Mouse (Mus musculus) forebrain, embryonic 13.5 days (tissue): ENCODE data around the gene Rad9b. TPM values are rescaled to one million over a fixed set of nuclear protein-coding genes. Genes with fewer than 3 reads are reported as not detected.

ENCODE experiments used
- ATAC-seq: fragments of 200-750 bp; cut with Nextera tagmentation; 2 replicates; pipeline ENCODE4 v1.8.0; 2017
- H3K27ac ChIP-seq: fragments of 300-500 bp; sonication (generic); 2 replicates; pipeline ENCODE4 v1.5.1; 2015; ENCODE audit warnings: inconsistent platforms, mild to moderate bottlenecking, moderate library complexity
- H3K27me3 ChIP-seq: fragments of 300-500 bp; sonication (generic); 2 replicates; pipeline ENCODE4 v1.6.1; 2015; ENCODE audit warnings: mild to moderate bottlenecking, inconsistent platforms
- H3K36me3 ChIP-seq: fragments of 300-500 bp; sonication (generic); 2 replicates; pipeline ENCODE4 v1.6.1; 2015; ENCODE audit warnings: mild to moderate bottlenecking, inconsistent platforms; ENCODE audit not compliant: poor library complexity, severe bottlenecking
- H3K4me1 ChIP-seq: fragments of 300-500 bp; sonication (generic); 2 replicates; pipeline ENCODE4 v1.6.1; 2015; ENCODE audit warnings: inconsistent platforms
- H3K4me2 ChIP-seq: fragments of 300-500 bp; sonication (generic); 2 replicates; pipeline ENCODE4 v1.6.1; 2015; ENCODE audit warnings: inconsistent platforms, mild to moderate bottlenecking, moderate library complexity
- H3K4me3 ChIP-seq: fragments of 300-500 bp; sonication (generic); 2 replicates; pipeline ENCODE4 v1.5.1; 2015; ENCODE audit warnings: mild to moderate bottlenecking, inconsistent platforms
- H3K9ac ChIP-seq: fragments of 300-500 bp; sonication (generic); 2 replicates; pipeline ENCODE4 v1.6.1; 2015; ENCODE audit warnings: mild to moderate bottlenecking, inconsistent platforms
- H3K9me3 ChIP-seq: fragments of 300-500 bp; sonication (generic); replicated peaks from 2 replicates; pipeline ENCODE4 v1.6.1; 2016; ENCODE audit warnings: inconsistent platforms
- WGBS: fragments of 180-500 bp; shearing (Covaris S2); methylation state at CpG from one replicate; pipeline ENCODE4 v1.1.7; 2015; 5-methylcytosine and 5-hydroxymethylcytosine counted together
- polyA plus RNA-seq: library from polyadenylated mRNA; unstranded; fragments of >200 nt; fragmentation: Nextera tagmentation; extraction: Ambion mirVana; gene quantifications from 2 replicates; pipeline ENCODE4 v1.2.1, GENCODE M21; 2015

The Rad9b gene
- 16.1 TPM in 2 replicates for polyA plus RNA-seq

DNA sequence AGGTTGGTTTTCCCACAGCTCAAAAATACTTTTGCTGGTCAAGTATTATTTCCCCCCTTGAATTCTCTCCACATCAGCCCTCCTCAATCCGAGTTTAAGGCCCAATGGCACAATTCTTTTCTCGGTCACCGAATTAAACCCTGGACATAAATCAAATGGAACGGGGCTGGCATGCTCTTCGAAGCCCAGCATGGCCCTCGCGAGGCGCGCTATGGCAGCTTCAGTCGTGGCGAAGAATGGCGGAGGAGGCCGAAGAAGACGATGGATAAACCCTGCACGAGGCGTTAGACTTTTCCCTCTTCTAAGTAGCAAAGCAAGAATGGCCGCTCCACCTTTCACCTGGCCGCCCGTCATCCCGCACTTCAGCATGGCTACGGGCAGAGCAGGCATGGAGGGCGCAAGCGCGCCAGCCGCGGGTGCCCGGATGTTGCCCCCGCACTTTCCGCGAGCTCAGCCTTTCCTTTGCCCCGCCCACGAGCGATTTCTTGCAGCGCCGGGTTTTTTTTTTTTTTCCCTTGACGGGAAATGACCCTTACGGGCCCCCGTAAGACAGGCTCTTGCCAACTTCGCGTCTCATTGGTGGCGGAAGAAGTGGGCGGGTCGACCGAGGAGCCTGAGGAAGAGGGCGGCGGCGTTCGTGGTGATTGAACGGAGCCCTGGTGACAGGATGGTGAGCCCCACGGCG lies at the start of gene Rad9b, which contains the start of gene Vps29:
Gene Rad9b (minus strand): TSS at position 427 of the 685 bp plus-strand sequence.
Gene Vps29 (plus strand): TSS at position 563 of the 685 bp plus-strand sequence.
- no peaks in the 10 kb centered on the region for H3K27me3 ChIP-seq
- peak within 1 kb of the TSS; percentile 82 for H3K4me2 ChIP-seq
- peak within 1 kb of the TSS; percentile 94 for H3K9ac ChIP-seq
- peaks cover 11% of the 10 kb centered on the region for H3K4me1 ChIP-seq
- no peaks in the 10 kb centered on the region for H3K9me3 ChIP-seq
- H3K4me3 ChIP-seq: peak within 1 kb of the TSS; percentile 97
- WGBS: 2% methylated on average over 51 of the region's 51 CpGs
- ATAC-seq: peak; percentile 95
- H3K27ac ChIP-seq: peak within 1 kb of the TSS; percentile 68
- peaks cover 18% of the 10 kb centered on the region for H3K36me3 ChIP-seq

DNA sequence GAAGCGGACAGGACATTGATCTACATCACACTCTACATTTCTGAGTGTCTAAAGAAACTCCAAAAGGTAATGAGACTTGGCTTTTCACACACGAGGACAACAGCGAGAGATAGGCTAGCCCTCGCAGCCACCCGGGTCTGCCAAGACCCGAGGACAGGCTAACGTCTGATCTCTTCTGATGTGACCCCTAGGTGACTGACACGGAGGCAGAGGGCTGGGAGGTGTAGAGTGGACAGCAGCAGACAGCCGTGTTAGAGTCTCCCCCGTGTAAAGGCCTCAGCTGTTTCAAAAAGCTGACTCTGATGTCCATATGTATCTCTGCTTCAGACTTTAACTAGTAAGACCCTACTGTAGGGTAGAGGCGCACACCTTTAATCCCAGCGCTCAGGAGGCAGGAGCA lies 49.3 kb upstream of the Rad9b start:
- Histone ChIP-seq H3K27ac (no peak overlapping the region), H3K4me1 (no peaks in the 10 kb centered on the region), H3K27me3 (no peaks in the 10 kb centered on the region), H3K36me3 (peaks cover 82% of the 10 kb centered on the region), H3K4me3 (no peak overlapping the region), H3K9ac (no peak overlapping the region), H3K9me3 (no peaks in the 10 kb centered on the region), H3K4me2 (no peak overlapping the region)
- no peak for ATAC-seq
- WGBS: 96% methylated on average over 12 of the region's 12 CpGs

DNA sequence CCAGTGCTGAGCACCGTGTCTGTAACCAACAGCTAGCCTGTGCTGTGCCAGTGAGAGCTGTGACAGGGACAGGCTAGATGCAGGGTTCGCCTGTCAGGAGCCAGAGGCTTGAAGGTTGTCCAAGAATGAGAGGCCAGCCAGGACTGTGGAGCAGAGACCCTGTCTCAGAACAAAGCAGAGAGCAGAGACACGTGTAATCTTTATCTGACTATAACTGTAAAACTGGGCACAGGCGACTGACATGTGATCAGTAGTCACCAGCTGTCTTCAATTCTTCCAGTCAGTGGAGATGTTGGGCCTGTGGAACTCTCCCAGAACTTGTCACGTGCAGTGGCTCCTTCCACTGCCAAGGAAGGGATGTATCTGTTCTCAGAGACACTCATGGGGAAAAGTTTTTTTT lies 48.7 kb upstream of the Rad9b start:
- no peaks in the 10 kb centered on the region for H3K9me3 ChIP-seq
- WGBS: 89% methylated on average over 5 of the region's 5 CpGs
- no peak for ATAC-seq
- H3K9ac ChIP-seq: no peak overlapping the region
- no peak overlapping the region for H3K27ac ChIP-seq
- H3K4me1 ChIP-seq: no peaks in the 10 kb centered on the region
- peaks cover 86% of the 10 kb centered on the region for H3K36me3 ChIP-seq
- no peaks in the 10 kb centered on the region for H3K27me3 ChIP-seq
- no peak overlapping the region for H3K4me2 ChIP-seq
- no peak overlapping the region for H3K4me3 ChIP-seq

DNA sequence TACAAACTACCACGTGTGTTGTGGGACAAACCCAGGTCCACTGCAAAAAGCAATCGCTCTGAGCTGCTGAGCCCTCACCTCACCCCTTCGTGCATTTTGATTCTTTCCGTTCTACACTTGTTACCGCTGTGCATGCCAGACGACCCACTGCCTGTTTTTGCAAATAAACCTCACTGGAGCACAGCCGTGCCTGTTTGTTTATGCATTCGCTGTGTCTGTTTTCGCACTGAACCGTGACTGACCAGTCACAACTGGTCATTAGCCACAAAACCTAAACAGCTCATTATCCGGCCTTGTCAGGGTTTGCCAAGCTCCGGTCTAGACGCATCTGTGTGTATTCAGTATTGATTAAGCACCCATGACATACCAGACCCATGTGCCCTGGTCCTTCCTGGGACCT lies 48.1 kb upstream of the Rad9b start:
- WGBS: 85% methylated on average over 13 of the region's 13 CpGs
- no peak overlapping the region for H3K4me3 ChIP-seq
- no peaks in the 10 kb centered on the region for H3K4me1 ChIP-seq
- H3K36me3 ChIP-seq: peaks cover 86% of the 10 kb centered on the region
- no peak overlapping the region for H3K9ac ChIP-seq
- no peaks in the 10 kb centered on the region for H3K9me3 ChIP-seq
- H3K27ac ChIP-seq: no peak overlapping the region
- ATAC-seq: no peak
- no peak overlapping the region for H3K4me2 ChIP-seq
- H3K27me3 ChIP-seq: no peaks in the 10 kb centered on the region

DNA sequence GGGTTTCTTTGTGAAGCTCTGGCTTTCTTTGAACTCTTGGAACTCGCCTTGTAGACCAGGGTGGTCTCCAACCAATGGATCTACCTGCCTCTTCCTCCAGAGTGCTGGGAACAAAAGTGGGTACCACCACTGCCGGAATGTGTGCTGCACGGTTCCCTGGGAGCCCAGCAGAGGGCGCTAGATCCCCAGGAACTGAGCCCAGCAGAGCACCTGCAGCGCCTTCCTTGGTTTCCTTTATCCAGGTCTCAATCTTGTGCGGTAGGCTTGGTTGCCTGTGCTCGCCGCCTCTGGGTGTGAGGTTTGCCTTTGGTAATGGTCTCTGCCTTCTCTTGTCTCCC lies 47.2 kb upstream of the Rad9b start:
- no peak for ATAC-seq
- H3K27me3 ChIP-seq: no peaks in the 10 kb centered on the region
- H3K4me3 ChIP-seq: no peak overlapping the region
- no peak overlapping the region for H3K4me2 ChIP-seq
- WGBS: 14% methylated on average over 8 of the region's 8 CpGs
- H3K9me3 ChIP-seq: no peaks in the 10 kb centered on the region
- no peak overlapping the region for H3K27ac ChIP-seq
- peaks cover 84% of the 10 kb centered on the region for H3K36me3 ChIP-seq
- no peaks in the 10 kb centered on the region for H3K4me1 ChIP-seq
- H3K9ac ChIP-seq: no peak overlapping the region

DNA sequence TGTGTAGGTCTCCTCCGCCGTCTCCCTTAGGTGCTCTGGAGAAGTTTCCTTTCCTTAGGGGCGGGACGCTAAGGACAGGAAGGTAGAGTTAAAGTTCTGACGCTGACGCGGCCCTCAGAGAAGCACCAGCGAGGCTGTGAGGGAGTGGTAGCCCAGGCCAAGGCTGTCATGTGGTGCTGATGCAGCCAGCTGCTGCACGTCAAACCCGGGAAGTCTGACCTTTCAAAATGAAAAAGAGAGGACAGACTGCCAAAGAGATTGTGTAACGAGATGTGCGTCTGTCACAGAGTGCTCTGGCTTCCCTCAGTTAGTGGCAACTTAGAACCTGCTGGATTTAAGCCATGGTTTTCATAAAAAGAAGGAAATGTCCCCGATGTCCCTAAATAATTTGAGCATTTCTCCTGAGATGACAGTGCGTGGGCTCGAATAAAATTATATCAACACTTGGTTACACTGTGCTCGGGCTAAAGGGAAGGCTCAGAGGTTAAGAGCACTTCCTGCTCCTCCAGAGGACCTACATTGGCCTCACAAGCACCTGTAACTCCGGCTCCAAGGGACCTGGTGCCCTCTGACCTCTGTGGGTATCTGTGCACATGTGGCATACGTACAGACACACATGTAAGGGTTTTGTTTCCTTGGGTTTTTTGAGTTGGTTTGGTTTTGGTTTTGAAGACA lies 46.7 kb upstream of the Rad9b start:
- H3K27ac ChIP-seq: no peak overlapping the region
- peaks cover 79% of the 10 kb centered on the region for H3K36me3 ChIP-seq
- H3K4me3 ChIP-seq: no peak overlapping the region
- no peaks in the 10 kb centered on the region for H3K4me1 ChIP-seq
- 86% methylated on average over 18 of the region's 18 CpGs for WGBS
- H3K9ac ChIP-seq: no peak overlapping the region
- no peaks in the 10 kb centered on the region for H3K9me3 ChIP-seq
- no peak overlapping the region for H3K4me2 ChIP-seq
- H3K27me3 ChIP-seq: no peaks in the 10 kb centered on the region
- no peak for ATAC-seq

DNA sequence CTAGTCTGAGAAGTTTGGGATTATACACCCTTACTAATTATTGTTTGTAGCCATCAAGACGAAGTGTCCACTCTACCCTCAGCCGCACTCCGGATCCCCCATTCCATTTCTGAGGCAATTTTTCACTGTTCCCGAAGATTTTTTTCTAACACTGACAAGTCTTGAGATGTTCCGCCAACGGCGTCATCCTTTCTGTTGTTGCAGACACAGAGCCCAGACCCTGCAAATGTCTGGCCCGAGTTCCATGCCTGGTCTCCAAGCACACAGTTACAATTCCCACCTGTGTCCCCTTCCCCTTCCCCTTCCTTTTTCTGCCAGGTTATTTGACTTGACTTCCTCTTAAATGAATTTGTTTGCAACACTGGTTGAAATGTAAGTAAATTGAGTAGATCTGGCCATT lies 45.8 kb upstream of the Rad9b start:
- Histone ChIP-seq H3K27me3 (no peaks in the 10 kb centered on the region), H3K4me1 (no peaks in the 10 kb centered on the region), H3K36me3 (peaks cover 70% of the 10 kb centered on the region), H3K9me3 (no peaks in the 10 kb centered on the region), H3K9ac (no peak overlapping the region), H3K4me2 (no peak overlapping the region), H3K4me3 (no peak overlapping the region), H3K27ac (no peak overlapping the region)
- 93% methylated on average over 8 of the region's 8 CpGs for WGBS
- no peak for ATAC-seq

DNA sequence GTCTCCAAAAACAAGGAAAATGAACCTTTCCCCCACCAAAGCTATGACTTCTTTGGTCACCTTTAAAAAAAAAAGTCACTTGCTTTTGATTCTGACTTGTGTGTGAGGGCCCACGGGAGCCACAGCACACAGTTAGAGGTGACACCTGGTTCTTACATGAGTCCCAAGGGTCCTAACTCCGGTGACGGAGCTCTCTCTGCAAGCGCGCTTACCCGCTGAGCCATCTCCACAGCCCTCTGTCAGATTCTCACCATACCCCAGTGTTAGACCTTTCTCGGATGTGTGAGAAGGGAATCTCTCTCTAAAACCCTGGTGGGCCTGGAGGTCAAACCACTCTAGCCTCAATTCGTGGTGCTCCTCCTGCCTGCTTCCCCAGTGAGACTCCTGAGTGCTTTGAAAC lies 43.5 kb upstream of the Rad9b start:
- no peak for ATAC-seq

DNA sequence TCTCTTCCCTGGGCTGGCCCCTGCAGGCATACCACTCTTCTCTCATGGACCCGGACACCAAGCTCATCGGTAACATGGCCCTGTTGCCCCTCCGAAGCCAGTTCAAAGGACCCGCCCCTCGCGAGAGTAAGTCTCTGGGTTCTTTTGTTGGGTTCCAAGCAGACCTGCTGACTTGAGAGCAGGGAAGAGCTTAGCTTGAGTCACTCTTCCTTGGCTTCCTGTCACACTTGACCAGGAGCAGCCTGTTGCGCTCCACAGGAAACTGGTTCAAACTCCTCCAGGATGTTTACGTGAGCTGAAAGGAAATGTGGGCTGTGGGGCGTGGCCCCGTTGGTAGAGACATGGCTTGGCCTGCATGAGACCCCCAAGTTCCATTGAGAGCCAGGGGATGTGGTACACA lies 42.8 kb upstream of the Rad9b start:
- 90% methylated on average over 10 of the region's 10 CpGs for WGBS
- no peaks in the 10 kb centered on the region for H3K27me3 ChIP-seq
- ATAC-seq: no peak
- no peaks in the 10 kb centered on the region for H3K9me3 ChIP-seq
- H3K4me1 ChIP-seq: peaks cover 11% of the 10 kb centered on the region
- peaks cover 44% of the 10 kb centered on the region for H3K36me3 ChIP-seq
- no peak overlapping the region for H3K9ac ChIP-seq
- no peak overlapping the region for H3K27ac ChIP-seq
- no peak overlapping the region for H3K4me3 ChIP-seq
- H3K4me2 ChIP-seq: no peak overlapping the region

More for the DNA sequence above, 43.5 kb upstream of the Rad9b start:
- Histone ChIP-seq H3K4me3 (no peak overlapping the region), H3K4me2 (no peak overlapping the region), H3K9me3 (no peaks in the 10 kb centered on the region), H3K27ac (no peak overlapping the region), H3K27me3 (no peaks in the 10 kb centered on the region), H3K4me1 (peaks cover 8% of the 10 kb centered on the region), H3K36me3 (peaks cover 51% of the 10 kb centered on the region), H3K9ac (no peak overlapping the region)
- 84% methylated on average over 8 of the region's 8 CpGs for WGBS

DNA sequence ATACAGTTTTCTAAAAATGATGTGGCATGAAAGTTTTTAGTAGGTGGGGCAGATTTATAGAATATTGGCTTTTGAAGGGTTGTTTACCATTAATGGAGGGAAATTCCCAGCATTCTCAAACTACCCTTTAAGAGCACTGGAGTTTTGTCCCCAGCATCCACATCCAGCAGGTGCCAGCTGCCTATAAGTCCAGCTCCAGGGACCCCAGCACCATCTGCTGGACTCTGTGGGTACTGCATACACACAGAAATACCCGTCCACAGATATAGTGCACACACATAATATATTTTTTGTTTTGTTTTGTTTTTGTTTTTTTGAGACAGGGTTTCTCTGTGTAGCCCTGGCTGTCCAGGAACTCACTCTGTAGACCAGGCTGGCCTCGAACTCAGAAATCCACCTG lies 39.9 kb upstream of the Rad9b start:
- 0 out of 2 replicates have a peak, but pooled peaks have one; percentile 50 for ATAC-seq
- Histone ChIP-seq H3K4me1 (peaks cover 11% of the 10 kb centered on the region), H3K36me3 (peaks cover 26% of the 10 kb centered on the region), H3K9me3 (no peaks in the 10 kb centered on the region), H3K27me3 (no peaks in the 10 kb centered on the region), H3K4me3 (no peak overlapping the region), H3K27ac (no peak overlapping the region), H3K4me2 (no peak overlapping the region), H3K9ac (no peak overlapping the region)
- WGBS: 40% methylated on average over 2 of the region's 2 CpGs

DNA sequence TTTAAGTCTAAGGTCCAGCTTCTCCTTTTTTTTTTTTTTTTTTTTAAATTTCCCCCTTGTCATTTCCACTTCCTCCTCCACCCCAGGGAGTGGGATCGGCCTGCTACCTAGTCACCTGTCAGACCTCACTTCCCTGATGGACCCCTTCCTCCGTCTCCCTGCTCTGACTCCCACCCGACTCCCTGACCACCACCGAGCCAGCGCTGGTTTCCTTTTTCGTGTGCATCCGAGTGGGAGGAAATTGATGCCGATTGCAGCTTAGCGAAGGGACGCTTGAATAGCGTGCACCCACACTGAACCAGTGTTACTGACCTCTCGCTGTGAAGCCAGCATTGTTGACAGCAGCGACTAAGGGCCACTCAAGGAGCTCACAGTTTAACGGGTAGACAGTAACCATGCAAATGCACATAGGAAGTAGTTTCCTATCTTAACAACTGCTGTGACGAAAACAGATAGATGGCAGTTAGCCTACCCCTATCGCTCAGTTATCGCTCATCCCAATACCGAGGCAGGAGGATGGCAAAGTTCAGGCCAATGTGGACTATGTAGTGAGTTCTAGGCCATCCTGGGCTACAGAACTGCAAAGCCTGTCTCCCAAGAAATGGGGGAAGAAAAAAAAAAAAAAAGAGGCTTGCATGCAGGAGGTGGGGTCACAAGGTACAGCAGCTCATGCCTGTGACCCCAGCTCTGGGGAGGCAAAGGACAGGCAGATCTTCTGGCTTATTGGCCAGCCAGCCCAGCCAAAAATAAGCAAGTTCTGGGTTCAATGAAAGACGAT lies 38.4 kb upstream of the Rad9b start:
- Histone ChIP-seq H3K4me1 (peaks cover 11% of the 10 kb centered on the region), H3K27ac (no peak overlapping the region), H3K27me3 (no peaks in the 10 kb centered on the region), H3K4me3 (peak overlapping the region; percentile 84), H3K4me2 (peak overlapping the region; percentile 87), H3K9me3 (no peaks in the 10 kb centered on the region), H3K9ac (peak overlapping the region; percentile 87), H3K36me3 (peaks cover 14% of the 10 kb centered on the region)
- 0 out of 2 replicates have a peak, but pooled peaks have one; percentile 34 for ATAC-seq
- WGBS: 16% methylated on average over 19 of the region's 19 CpGs

DNA sequence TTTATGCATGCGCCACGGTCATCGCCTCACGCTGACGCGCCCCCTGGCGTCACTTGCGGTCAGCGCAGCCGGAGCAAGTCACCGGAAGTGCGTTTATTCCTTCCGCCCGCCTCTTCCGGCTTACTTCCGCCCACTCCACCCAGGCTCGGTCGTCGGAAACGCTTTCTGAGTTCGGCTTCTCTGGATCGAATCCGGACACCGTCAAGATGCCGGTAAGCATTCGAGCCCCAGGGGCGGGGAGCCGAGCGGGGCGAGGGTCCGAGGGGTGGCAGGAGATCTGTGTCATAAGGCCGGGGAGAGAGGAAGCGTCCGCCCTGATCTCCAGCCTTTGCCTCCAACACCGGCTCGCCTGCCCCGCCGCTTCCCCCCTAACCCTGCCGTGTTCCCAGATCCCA lies 37.8 kb upstream of the Rad9b start, which contains the start of gene Arpc3:
Gene Arpc3 (plus strand): TSS at position 93 of the 395 bp plus-strand sequence.
- no peak within 1 kb of the TSS for H3K27ac ChIP-seq
- ATAC-seq: peak; percentile 92
- H3K36me3 ChIP-seq: peaks cover 8% of the 10 kb centered on the region
- WGBS: under 1% methylated on average over 39 of the region's 39 CpGs
- H3K9me3 ChIP-seq: no peaks in the 10 kb centered on the region
- peaks cover 11% of the 10 kb centered on the region for H3K4me1 ChIP-seq
- no peaks in the 10 kb centered on the region for H3K27me3 ChIP-seq
- H3K4me3 ChIP-seq: peak within 1 kb of the TSS; percentile 84
- H3K9ac ChIP-seq: peak within 1 kb of the TSS; percentile 87
- H3K4me2 ChIP-seq: peak within 1 kb of the TSS; percentile 87
